Mouse (Mus musculus) large intestine, adult 2 months (tissue): ENCODE data around the gene Calcb. TPM values are rescaled to one million over a fixed set of nuclear protein-coding genes. Genes with fewer than 3 reads are reported as not detected.
"Not testable (repeated sequence)": the region's sequence is repeated elsewhere in the genome, so short reads cannot be mapped to it uniquely, and the experiment has no call there.

ENCODE experiments used
- DNase-seq: peaks from one replicate; pipeline ENCODE4 v3.0.0-alpha.2; 2012; ENCODE audit warnings: low read depth, low spot score
- WGBS: fragments of 180-500 bp; shearing (Covaris S2); methylation state at CpG from one replicate; pipeline ENCODE4 v1.1.7; 2018; 5-methylcytosine and 5-hydroxymethylcytosine counted together
- polyA plus RNA-seq: library from polyadenylated mRNA; depleted of rRNA; stranded (reverse); fragments of >200 nt; gene quantifications from 2 replicates; pipeline ENCODE4 v1.2.3, GENCODE M21; 2012; rRNA removed

Calcb gene
- polyA plus RNA-seq = 2.1 and 2.7 TPM in 2 replicates

- no peak for DNase-seq
- WGBS = 7% methylated on average over 11 of the region's 11 CpGs
These were observed at the start of gene Calcb for GRCm38 (mm10) chr7:114718300-114718699. Gene Calcb (plus strand): TSS chr7:114718643.

GRCm38 (mm10) chr7:114671405-114671804 lies 47.0 kb upstream of the Calcb start:
- DNase-seq = no peak
- WGBS = 49% methylated on average over 1 of the region's 1 CpGs

GRCm38 (mm10) chr7:114672697-114673096 lies 45.7 kb upstream of the Calcb start:
- WGBS = 29% methylated on average over 2 of the region's 2 CpGs
- DNase-seq = no peak

GRCm38 (mm10) chr7:114692339-114692738 lies 26.1 kb upstream of the Calcb start:
- DNase-seq = no peak

GRCm38 (mm10) chr7:114700871-114701270 lies 17.6 kb upstream of the Calcb start:
- WGBS = 7% methylated on average over 2 of the region's 2 CpGs
- no peak for DNase-seq

- DNase-seq = no peak
- 48% methylated on average over 4 of the region's 4 CpGs for WGBS
These were observed 11.7 kb upstream of the Calcb start for GRCm38 (mm10) chr7:114706716-114707115.

- 68% methylated on average over 1 of the region's 1 CpGs for WGBS
- DNase-seq = no peak
These were observed 11.0 kb upstream of the Calcb start for GRCm38 (mm10) chr7:114707398-114707797.

- WGBS = 18% methylated on average over 2 of the region's 2 CpGs
- DNase-seq = no peak
These were observed 8.0 kb upstream of the Calcb start for GRCm38 (mm10) chr7:114710419-114710818.

GRCm38 (mm10) chr7:114712523-114712922 lies 5.9 kb upstream of the Calcb start:
- DNase-seq = no peak
- 51% methylated on average over 1 of the region's 1 CpGs for WGBS

GRCm38 (mm10) chr7:114719381-114720131 lies 1.1 kb downstream of the Calcb start:
- 7% methylated on average over 17 of the region's 17 CpGs for WGBS
- DNase-seq = no peak

GRCm38 (mm10) chr7:114729696-114730095 lies 11.3 kb downstream of the Calcb start:
- 64% methylated on average over 4 of the region's 4 CpGs for WGBS
- DNase-seq = not testable (repeated sequence)

GRCm38 (mm10) chr7:114731175-114731574 lies 12.7 kb downstream of the Calcb start:
- WGBS = 27% methylated on average over 6 of the region's 6 CpGs
- DNase-seq = no peak

- DNase-seq = not testable (repeated sequence)
- WGBS = 27% methylated on average over 4 of the region's 4 CpGs
These were observed 13.3 kb downstream of the Calcb start for GRCm38 (mm10) chr7:114731700-114732099.

GRCm38 (mm10) chr7:114736256-114736655 lies 17.8 kb downstream of the Calcb start:
- WGBS = 49% methylated on average over 5 of the region's 5 CpGs
- DNase-seq = no peak

- DNase-seq = no peak
These were observed 19.7 kb downstream of the Calcb start for GRCm38 (mm10) chr7:114738166-114738565.

GRCm38 (mm10) chr7:114740360-114741165 lies 22.1 kb downstream of the Calcb start:
- no peak for DNase-seq
- 44% methylated on average over 6 of the region's 6 CpGs for WGBS

GRCm38 (mm10) chr7:114743022-114743780 lies 24.8 kb downstream of the Calcb start, which contains the start of gene Insc:
Gene Insc (plus strand): TSS chr7:114743694.
- 76% methylated on average over 5 of the region's 5 CpGs for WGBS
- DNase-seq = no peak

GRCm38 (mm10) chr7:114744639-114745245 lies 26.3 kb downstream of the Calcb start:
- 43% methylated on average over 3 of the region's 3 CpGs for WGBS
- DNase-seq = no peak

- WGBS = 9% methylated on average over 34 of the region's 34 CpGs
- DNase-seq = no peak
These were observed 27.2 kb downstream of the Calcb start for GRCm38 (mm10) chr7:114745481-114746271.
